Mouse (Mus musculus) G1E (cell line): ENCODE results near the gene 3110040M04Rik.

ENCODE experiments used
- CTCF ChIP-seq: IDR thresholded peaks from 2 replicates; pipeline ENCODE4 v1.5.1; 2012; ENCODE audit warnings: low read depth, low read length, inconsistent platforms, mixed read lengths
- GATA1 ChIP-seq: IDR thresholded peaks from 2 replicates; pipeline ENCODE4 v1.6.1; 2012; ENCODE audit warnings: borderline replicate concordance, low read length, inconsistent platforms, mixed read lengths

GRCm38 (mm10) chr1:151166031-151166430 is 37.9 kb upstream of the 3110040M04Rik start:
- TF ChIP-seq CTCF, result no peak
- TF ChIP-seq GATA1, result no peak
